Mouse (Mus musculus) stomach, postnatal 0 days (tissue): ENCODE data around the gene Fry.

Source experiments
- CTCF ChIP-seq: IDR thresholded peaks from 2 replicates; pipeline ENCODE4 v1.5.1; 2016; ENCODE audit warnings: antibody characterized with exemption, low read depth, mild to moderate bottlenecking, moderate library complexity
- EP300 ChIP-seq: optimal IDR thresholded peaks from 2 replicates; pipeline ENCODE3; 2016; ENCODE audit warnings: antibody characterized with exemption

DNA sequence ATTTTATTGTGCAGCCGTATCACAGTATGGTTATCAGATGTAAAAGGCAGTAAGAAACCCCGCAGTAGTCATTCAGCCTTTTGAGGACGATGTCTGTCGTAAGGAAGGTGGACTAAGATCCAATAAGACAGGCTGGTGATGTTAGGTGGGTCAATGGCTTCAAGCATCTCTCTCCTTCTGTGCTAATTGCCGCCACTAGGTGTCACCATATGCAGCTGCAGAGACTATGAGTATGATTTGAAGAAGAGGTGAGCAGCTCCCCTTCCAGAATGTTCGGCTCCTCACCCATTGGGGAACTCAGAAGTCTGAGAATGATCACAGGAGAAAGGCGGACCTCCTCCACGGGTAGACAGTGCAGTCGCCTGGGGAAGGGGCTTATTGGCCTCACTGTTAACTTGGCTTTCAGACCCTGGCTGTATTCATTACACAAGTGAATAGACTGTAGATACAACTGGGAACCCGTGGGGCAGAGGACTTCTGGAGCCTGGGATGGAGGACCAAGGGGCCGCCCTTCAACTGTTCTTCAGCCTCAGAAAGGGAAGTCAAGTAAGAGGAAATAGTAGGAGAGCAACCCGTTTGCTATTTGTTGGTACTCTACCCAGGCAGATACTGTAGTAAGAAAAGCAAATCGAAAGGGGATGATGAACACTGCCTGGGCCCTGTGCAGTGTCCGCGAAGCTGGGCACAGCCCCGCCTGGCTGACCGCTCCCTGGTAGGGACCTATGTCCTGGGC, 114.9 kb downstream of the Fry start:
- peak; percentile 91 for TF ChIP-seq CTCF
- TF ChIP-seq EP300 = no peak
